Mouse (Mus musculus) embryonic facial prominence, embryonic 10.5 days (tissue): Measurements from ENCODE around the gene Rapgef2. TPM values are rescaled to one million over a fixed set of nuclear protein-coding genes. Genes with fewer than 3 reads are reported as not detected.

Experiments used
- DNase-seq: peaks from one replicate; pipeline ENCODE4 v3.0.0-alpha.2; 2017; ENCODE audit warnings: low spot score
- H3K27ac ChIP-seq: fragments of 300-500 bp; sonication (generic); replicated peaks from 2 replicates; pipeline ENCODE4 v1.5.1; 2016; ENCODE audit warnings: mild to moderate bottlenecking
- H3K27me3 ChIP-seq: fragments of 300-500 bp; sonication (generic); replicated peaks from 2 replicates; pipeline ENCODE4 v1.6.1; 2016; ENCODE audit warnings: low read depth, mild to moderate bottlenecking; ENCODE audit not compliant: poor library complexity, severe bottlenecking
- H3K36me3 ChIP-seq: fragments of 300-500 bp; sonication (generic); replicated peaks from 2 replicates; pipeline ENCODE4 v1.6.1; 2016; ENCODE audit warnings: mild to moderate bottlenecking, moderate library complexity
- H3K4me1 ChIP-seq: fragments of 300-500 bp; sonication (generic); 2 replicates; pipeline ENCODE4 v1.6.1; 2016
- H3K4me3 ChIP-seq: fragments of 300-500 bp; sonication (generic); 2 replicates; pipeline ENCODE4 v1.5.1; 2016; ENCODE audit warnings: mild to moderate bottlenecking, moderate library complexity
- H3K9me3 ChIP-seq: fragments of 300-500 bp; sonication (generic); 2 replicates; pipeline ENCODE4 v1.6.1; 2016; ENCODE audit warnings: mild to moderate bottlenecking
- WGBS: fragments of 180-500 bp; shearing (Covaris S2); methylation state at CpG from one replicate; pipeline ENCODE4 v1.1.7; 2016; 5-methylcytosine and 5-hydroxymethylcytosine counted together
- polyA plus RNA-seq: library from polyadenylated mRNA; unstranded; fragments of >200 nt; fragmentation: Nextera tagmentation; extraction: Ambion mirVana; gene quantifications from 2 replicates; pipeline ENCODE4 v1.2.1, GENCODE M21; 2016

The Rapgef2 gene
- 5.0 and 5.8 TPM in 2 replicates for polyA plus RNA-seq

DNA sequence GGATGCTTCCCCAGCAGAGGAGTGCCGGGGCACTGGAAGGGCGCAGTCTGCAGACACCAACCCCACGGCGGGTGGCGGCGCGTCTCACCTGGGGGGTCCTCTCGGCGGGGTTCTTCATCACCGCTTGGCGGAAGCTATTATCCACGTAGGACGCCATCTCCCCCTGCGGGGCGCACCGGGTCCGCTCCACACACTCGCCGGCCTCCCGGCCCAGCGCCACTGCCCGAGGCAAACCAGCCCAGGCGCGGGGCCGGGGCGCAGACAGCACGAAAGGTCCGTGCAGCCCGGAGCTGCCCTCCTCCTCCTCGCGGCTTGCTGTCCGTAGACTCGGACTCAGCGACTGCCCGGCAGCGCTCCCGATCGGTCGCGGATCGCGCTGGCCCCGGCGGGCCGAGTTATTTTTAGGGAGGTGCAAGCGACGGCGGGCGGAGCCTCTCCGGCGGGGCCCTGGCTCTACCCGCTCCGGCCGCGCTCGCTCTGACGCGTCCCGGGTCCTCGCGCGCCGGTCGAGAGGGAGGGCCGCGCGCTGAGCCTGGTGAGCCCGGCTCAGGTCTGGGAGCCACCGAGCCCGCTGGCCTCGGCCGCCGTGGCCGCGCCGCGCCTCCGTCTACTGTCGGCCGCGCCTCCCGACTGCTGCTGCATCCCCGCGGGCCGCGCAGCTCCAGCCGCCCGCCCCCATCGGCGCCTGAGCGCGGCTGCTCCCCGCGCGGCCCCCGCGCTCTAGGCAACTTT is at the start of gene Rapgef2:
Gene Rapgef2 (minus strand): TSS at position 142 of the 732 bp plus-strand sequence.
- Histone ChIP-seq H3K4me1 (peaks cover 55% of the 10 kb centered on the region), H3K36me3 (no peaks in the 10 kb centered on the region), H3K27me3 (peaks cover 15% of the 10 kb centered on the region), H3K4me3 (peak within 1 kb of the TSS; percentile 93), H3K27ac (peak within 1 kb of the TSS; percentile 97), H3K9me3 (no peaks in the 10 kb centered on the region)
- peak; percentile 80 for DNase-seq
- WGBS: under 1% methylated on average over 97 of the region's 97 CpGs

- Histone ChIP-seq H3K9me3 (no peaks in the 10 kb centered on the region), H3K27me3 (no peaks in the 10 kb centered on the region), H3K27ac (no peak overlapping the region), H3K36me3 (no peaks in the 10 kb centered on the region), H3K4me1 (peaks cover 25% of the 10 kb centered on the region), H3K4me3 (no peak overlapping the region)
- DNase-seq: no peak
- 92% methylated on average over 8 of the region's 8 CpGs for WGBS
These were observed 47.4 kb upstream of the Rapgef2 start for GRCm38 (mm10) chr3:79333643-79334200.

GRCm38 (mm10) chr3:79333051-79333450 is 46.7 kb upstream of the Rapgef2 start:
- WGBS: 92% methylated on average over 7 of the region's 7 CpGs
- Histone ChIP-seq H3K27ac (no peak overlapping the region), H3K27me3 (no peaks in the 10 kb centered on the region), H3K4me1 (peaks cover 29% of the 10 kb centered on the region), H3K36me3 (no peaks in the 10 kb centered on the region), H3K4me3 (no peak overlapping the region), H3K9me3 (no peaks in the 10 kb centered on the region)
- DNase-seq: no peak

DNA sequence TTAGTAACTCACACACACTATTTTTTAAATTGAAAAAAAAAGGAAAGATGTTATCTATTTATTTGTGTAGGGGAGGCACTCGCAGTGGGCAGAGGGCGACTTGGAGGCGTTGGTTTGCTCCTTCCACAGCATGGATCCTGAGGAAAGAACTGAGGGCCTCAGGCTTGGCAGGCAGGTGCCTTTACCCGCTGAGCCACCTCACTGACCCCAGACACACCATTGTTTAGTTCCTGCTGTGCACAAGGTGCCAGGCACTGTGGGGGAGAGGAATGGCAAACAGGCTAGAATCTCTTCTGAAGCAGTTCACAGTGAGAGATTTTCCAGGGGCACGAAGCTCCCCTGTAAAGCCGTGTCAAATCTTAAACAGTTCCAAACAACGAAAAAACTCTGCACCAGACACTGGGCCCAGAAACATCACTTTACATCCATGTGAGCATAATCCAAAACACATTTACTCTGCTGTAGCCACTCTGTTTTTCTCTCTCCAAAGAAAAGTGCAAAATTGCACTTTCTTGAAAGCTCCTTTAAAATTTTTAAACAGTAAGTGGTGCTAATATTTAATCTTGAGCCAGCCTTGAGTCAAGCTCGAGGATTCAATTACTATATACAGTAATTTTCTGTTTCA is 43.5 kb upstream of the Rapgef2 start:
- Histone ChIP-seq H3K27ac (peak overlapping the region; percentile 66), H3K4me3 (no peak overlapping the region), H3K4me1 (peaks cover 42% of the 10 kb centered on the region), H3K9me3 (no peaks in the 10 kb centered on the region), H3K36me3 (no peaks in the 10 kb centered on the region), H3K27me3 (peaks cover 3% of the 10 kb centered on the region; the same call in 1 of the 2 replicates)
- peak; percentile 24 for DNase-seq
- WGBS: 19% methylated on average over 8 of the region's 8 CpGs

DNA sequence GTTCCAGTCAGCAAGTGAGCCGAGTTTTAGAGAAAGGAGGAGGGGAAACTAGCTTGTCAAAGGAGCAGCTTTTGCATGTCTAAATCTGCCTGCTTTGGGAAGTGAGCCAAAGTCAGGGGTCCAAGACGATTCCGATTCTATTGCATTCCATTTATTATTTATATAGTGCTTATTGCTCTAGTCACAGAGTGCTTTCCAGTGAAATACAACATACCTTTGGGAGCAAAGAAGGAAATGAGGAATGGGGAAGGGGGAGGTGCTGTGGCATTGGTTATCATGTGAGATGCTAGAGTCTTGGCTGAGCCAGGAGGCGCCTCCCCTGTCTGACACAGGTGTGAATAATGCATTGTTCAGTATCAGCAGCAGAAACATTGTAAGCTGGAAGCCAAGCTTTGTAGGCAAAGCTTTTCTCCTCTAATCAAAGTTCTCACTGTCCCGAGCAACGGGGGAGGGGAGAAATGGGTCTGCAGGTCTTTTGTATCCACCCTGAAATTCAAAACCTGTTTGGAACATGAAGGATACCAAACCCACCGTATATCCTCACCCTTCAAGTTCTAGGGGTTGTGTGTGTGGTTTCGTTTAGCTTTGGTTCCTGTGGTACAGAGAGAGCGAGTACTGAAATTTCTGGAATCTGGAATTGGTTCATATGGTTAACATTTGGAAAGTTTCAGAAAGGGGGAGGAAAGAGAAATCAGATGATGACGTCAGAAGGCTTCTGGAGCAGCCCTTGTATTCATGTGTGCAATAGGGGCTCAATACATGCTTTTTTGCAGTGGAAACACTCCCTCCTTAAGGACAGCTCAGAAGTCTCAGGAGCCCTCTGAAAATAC is 38.6 kb upstream of the Rapgef2 start:
- H3K27ac ChIP-seq: peak overlapping the region; percentile 45
- H3K4me1 ChIP-seq: peaks cover 37% of the 10 kb centered on the region
- DNase-seq: no peak
- no peaks in the 10 kb centered on the region for H3K36me3 ChIP-seq
- 39% methylated on average over 10 of the region's 10 CpGs for WGBS
- H3K9me3 ChIP-seq: no peaks in the 10 kb centered on the region
- peaks cover 3% of the 10 kb centered on the region; the same call in 1 of the 2 replicates for H3K27me3 ChIP-seq
- no peak overlapping the region for H3K4me3 ChIP-seq

GRCm38 (mm10) chr3:79314006-79314698 is 27.8 kb upstream of the Rapgef2 start:
- WGBS: 63% methylated on average over 10 of the region's 10 CpGs
- Histone ChIP-seq H3K27ac (no peak overlapping the region), H3K4me1 (peaks cover 18% of the 10 kb centered on the region), H3K27me3 (no peaks in the 10 kb centered on the region), H3K36me3 (no peaks in the 10 kb centered on the region), H3K9me3 (0 out of 2 replicates have a peak, but pooled peaks cover 4% of the 10 kb centered on the region), H3K4me3 (no peak overlapping the region)
- DNase-seq: no peak

GRCm38 (mm10) chr3:79311895-79312294 is 25.6 kb upstream of the Rapgef2 start:
- Histone ChIP-seq H3K9me3 (no peaks in the 10 kb centered on the region), H3K27me3 (no peaks in the 10 kb centered on the region)
- DNase-seq: no peak

GRCm38 (mm10) chr3:79310184-79310583 is 23.9 kb upstream of the Rapgef2 start:
- no peaks in the 10 kb centered on the region for H3K9me3 ChIP-seq
- WGBS: 85% methylated on average over 7 of the region's 7 CpGs
- peaks cover 18% of the 10 kb centered on the region for H3K4me1 ChIP-seq
- H3K4me3 ChIP-seq: no peak overlapping the region
- H3K27ac ChIP-seq: no peak overlapping the region
- no peak for DNase-seq
- H3K27me3 ChIP-seq: 0 out of 2 replicates have a peak, but pooled peaks cover 4% of the 10 kb centered on the region
- H3K36me3 ChIP-seq: no peaks in the 10 kb centered on the region

More at GRCm38 (mm10) chr3:79311895-79312294, 25.6 kb upstream of the Rapgef2 start:
- Histone ChIP-seq H3K27ac (no peak overlapping the region), H3K4me3 (no peak overlapping the region), H3K4me1 (peaks cover 18% of the 10 kb centered on the region), H3K36me3 (no peaks in the 10 kb centered on the region)

- Histone ChIP-seq H3K9me3 (no peaks in the 10 kb centered on the region), H3K4me1 (peaks cover 12% of the 10 kb centered on the region), H3K27ac (no peak overlapping the region), H3K4me3 (no peak overlapping the region), H3K36me3 (no peaks in the 10 kb centered on the region), H3K27me3 (0 out of 2 replicates have a peak, but pooled peaks cover 4% of the 10 kb centered on the region)
- DNase-seq: no peak
- WGBS: 81% methylated on average over 4 of the region's 4 CpGs
These were observed 22.3 kb upstream of the Rapgef2 start for GRCm38 (mm10) chr3:79308605-79309004.

DNA sequence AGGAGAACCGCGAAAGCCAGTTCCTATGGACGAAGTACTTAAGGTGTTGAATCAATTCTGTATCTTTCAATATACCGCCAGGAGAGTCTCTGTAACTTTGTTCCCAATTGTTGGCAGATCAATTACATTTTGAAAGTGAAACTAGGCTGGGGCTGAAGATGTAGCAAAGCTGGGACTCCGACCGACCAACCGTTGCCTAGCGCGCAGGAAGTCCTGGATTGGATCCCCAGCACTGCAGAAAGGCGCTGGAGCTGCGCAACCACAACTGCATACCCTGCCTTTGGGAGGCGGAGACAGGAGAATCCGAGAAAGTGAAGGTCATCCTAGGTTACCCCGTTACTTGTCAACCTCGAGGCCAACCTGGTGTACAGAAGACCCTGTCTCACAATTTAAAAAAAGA is 13.1 kb upstream of the Rapgef2 start:
- Histone ChIP-seq H3K4me3 (no peak overlapping the region), H3K27ac (no peak overlapping the region), H3K27me3 (no peaks in the 10 kb centered on the region), H3K4me1 (peaks cover 7% of the 10 kb centered on the region), H3K36me3 (no peaks in the 10 kb centered on the region), H3K9me3 (no peaks in the 10 kb centered on the region)
- WGBS: 88% methylated on average over 15 of the region's 15 CpGs
- DNase-seq: no peak

- no peaks in the 10 kb centered on the region for H3K27me3 ChIP-seq
- H3K27ac ChIP-seq: no peak overlapping the region
- H3K4me3 ChIP-seq: no peak overlapping the region
- peaks cover 7% of the 10 kb centered on the region for H3K4me1 ChIP-seq
- H3K9me3 ChIP-seq: no peaks in the 10 kb centered on the region
- WGBS: 86% methylated on average over 4 of the region's 4 CpGs
- DNase-seq: no peak
- no peaks in the 10 kb centered on the region for H3K36me3 ChIP-seq
These were observed 11.0 kb upstream of the Rapgef2 start for GRCm38 (mm10) chr3:79297281-79297680.

- Histone ChIP-seq H3K4me3 (no peak overlapping the region), H3K27ac (no peak overlapping the region), H3K27me3 (no peaks in the 10 kb centered on the region), H3K36me3 (no peaks in the 10 kb centered on the region), H3K9me3 (no peaks in the 10 kb centered on the region), H3K4me1 (peaks cover 7% of the 10 kb centered on the region)
- DNase-seq: no peak
- WGBS: 80% methylated on average over 3 of the region's 3 CpGs
These were observed 10.3 kb upstream of the Rapgef2 start for GRCm38 (mm10) chr3:79296586-79296985.
